Mouse (Mus musculus) activated CD4-positive, CD25-positive, alpha-beta regulatory T cell, adult 4 months (primary cell): ENCODE data around the gene Rsph3a. TPM values are rescaled to one million over a fixed set of nuclear protein-coding genes. Genes with fewer than 3 reads are reported as not detected.

Experiments used
- polyA plus RNA-seq, 2 experiments: library from polyadenylated mRNA; unstranded; fragments of 100-300 nt; shearing (Covaris generic); gene quantifications; one replicate each; pipeline ENCODE4 v1.2.1; 2017

Gene Rsph3a
- polyA plus RNA-seq, 2 experiments from 2014 or later: 21.3 to 34.9 TPM

Other genes starting within 250 kb of the Rsph3a start
- gene Fndc1, start 118.3 kb upstream of the Rsph3a start, polyA plus RNA-seq: under 1 TPM in 1 of 2 experiments, not detected in 1; 0.13 TPM
- gene Tagap, start 19.6 kb upstream of the Rsph3a start, polyA plus RNA-seq: 100 to 1,000 TPM in 1 of 2 experiments, 10 to 100 TPM in 1; 88.1 to 107 TPM
- under 1 TPM; 0.20 to 0.38 TPM for gene Gm49673, start 202.2 kb downstream of the Rsph3a start, polyA plus RNA-seq
- gene Rnaset2a, start 202.5 kb downstream of the Rsph3a start, polyA plus RNA-seq: 10 to 100 TPM; 50.4 to 72.2 TPM
- 10 to 100 TPM; 20.7 to 25.4 TPM for gene Fgfr1op, start 219.9 kb downstream of the Rsph3a start, polyA plus RNA-seq